Comparison of ENCODE assay signal across 7 mouse cellular contexts in the genomic region with DNA sequence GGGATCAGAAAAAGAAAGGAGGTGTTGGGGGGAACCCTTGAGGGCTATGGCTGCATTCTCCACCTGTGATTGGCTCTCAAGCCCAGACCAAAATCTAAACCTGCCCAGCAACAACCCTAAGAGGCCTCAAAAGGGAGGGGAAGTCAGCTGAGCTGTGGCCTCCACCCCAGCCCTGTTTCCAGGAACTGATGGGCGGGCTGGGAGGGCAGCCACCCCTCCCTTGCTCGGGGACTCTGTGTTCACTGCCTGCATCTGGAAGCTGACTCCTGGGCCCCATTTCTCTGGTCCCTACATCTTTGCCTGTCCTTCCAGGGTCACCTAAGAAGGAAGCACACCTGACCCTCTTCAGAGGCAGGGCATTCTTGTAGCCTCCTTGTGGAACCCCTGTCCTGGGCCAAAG. TPM values are rescaled to one million over a fixed set of nuclear protein-coding genes. Genes with fewer than 3 reads are reported as not detected.
DNase-seq lines count a peak whose midpoint lies in the region; ATAC-seq and TF ChIP-seq lines count a peak whose summit lies in the region.

No protein-coding gene starts in this region.

- no peak for TF ChIP-seq CTCF in liver, embryonic 14.5 days (IDR thresholded peaks at IDR 0.05; ENCODE audit: low read depth)
- no peak for TF ChIP-seq CTCF in small intestine, adult 2 months (IDR thresholded peaks at IDR 0.05; ENCODE audit: extremely low read depth, insufficient read length, insufficient replicate concordance, low read depth, low read length)

- no peaks in the 10 kb centered on the region for H3K9me3 ChIP-seq in hindbrain, embryonic 16.5 days (ENCODE audit: control insufficient read depth, low read length)
- no peaks in the 10 kb centered on the region for H3K9me3 ChIP-seq in liver, embryonic 14.5 days (ENCODE audit: control insufficient read depth, low read length)

- TF ChIP-seq POLR2A in small intestine, adult 2 months (IDR thresholded peaks at IDR 0.05; ENCODE audit: low read depth, low read length) = peak; percentile 38; the same call in 1 of the 2 replicates

- WGBS in hindbrain, embryonic 16.5 days = 41% methylated on average over 2 of the region's 2 CpGs
- 0% methylated on average over 2 of the region's 2 CpGs for WGBS in liver, embryonic 14.5 days (ENCODE audit: insufficient replicate concordance)
- 0% methylated on average over 2 of the region's 2 CpGs for WGBS in small intestine, adult 2 months

- ATAC-seq in hindbrain, embryonic 16.5 days = peak; percentile 37; the same call in 1 of the 2 replicates
- peak; percentile 92 for ATAC-seq in liver, embryonic 14.5 days (ENCODE audit: insufficient read depth)

- TF ChIP-seq EP300 in liver, embryonic 14.5 days (IDR thresholded peaks at IDR 0.05; ENCODE audit: low read depth) = peak; percentile 70

- peak; percentile 97 for DNase-seq in ES-CJ7 (ENCODE audit: low read depth, low spot score)
- DNase-seq in adrenal gland, adult 2 months = peak; percentile 88
- DNase-seq in gastrocnemius, adult 18-20 months (ENCODE audit: low spot score) = peak; percentile 87
- peak; percentile 94 to 96 (median 95) for DNase-seq in liver, embryonic 14.5 days (ENCODE audit: low read depth in 3 of 3, low spot score in 3 of 3)
- DNase-seq in cerebellum, postnatal 10 days = no peak

- no peak overlapping the region for H3K4me2 ChIP-seq in hindbrain, embryonic 16.5 days (ENCODE audit: low read length)
- peak overlapping the region; percentile 73 for H3K4me2 ChIP-seq in liver, embryonic 14.5 days (ENCODE audit: low read depth)

- H3K4me1 ChIP-seq in hindbrain, embryonic 16.5 days (ENCODE audit: control insufficient read depth, insufficient read depth, low read depth, low read length) = peaks cover 9% of the 10 kb centered on the region
- H3K4me1 ChIP-seq in liver, embryonic 14.5 days (replicated peaks; ENCODE audit: control insufficient read depth in 2 of 2, insufficient read depth in 2 of 2, low read length in 1 of 2) = peaks cover 41 to 53% of the 10 kb centered on the region in 2 experiments
- H3K4me1 ChIP-seq in small intestine, adult 2 months (ENCODE audit: control insufficient read depth, insufficient read depth, insufficient read length, low read length) = peaks cover 53% of the 10 kb centered on the region

- H3K9ac ChIP-seq in hindbrain, embryonic 16.5 days (ENCODE audit: low read depth, low read length) = no peak overlapping the region
- H3K9ac ChIP-seq in liver, embryonic 14.5 days (replicated peaks) = peak overlapping the region; percentile 94

- H3K4me3 ChIP-seq in hindbrain, embryonic 16.5 days (ENCODE audit: low read length) = no peak overlapping the region
- H3K4me3 ChIP-seq in liver, embryonic 14.5 days (ENCODE audit: insufficient read depth in 1 of 2, low read depth in 2 of 2, low read length in 2 of 2) = peak overlapping the region; percentile 42 to 49
- no peak overlapping the region for H3K4me3 ChIP-seq in small intestine, adult 2 months (ENCODE audit: low read depth, low read length)

- H3K27me3 ChIP-seq in hindbrain, embryonic 16.5 days (replicated peaks; ENCODE audit: control insufficient read depth, insufficient read depth, low read length) = no peaks in the 10 kb centered on the region
- H3K27me3 ChIP-seq in liver, embryonic 14.5 days (ENCODE audit: control insufficient read depth, insufficient read depth, low read length) = no peaks in the 10 kb centered on the region
- no peaks in the 10 kb centered on the region for H3K27me3 ChIP-seq in small intestine, adult 2 months (ENCODE audit: control insufficient read depth, insufficient read depth, low read length)

- no peak overlapping the region; the same call in 1 of the 2 replicates for H3K27ac ChIP-seq in hindbrain, embryonic 16.5 days (ENCODE audit: low read depth, low read length)
- H3K27ac ChIP-seq in liver, embryonic 14.5 days = peak overlapping the region; percentile 99
- peak overlapping the region; percentile 100 for H3K27ac ChIP-seq in small intestine, adult 2 months (ENCODE audit: insufficient read depth, low read depth, low read length)

- H3K36me3 ChIP-seq in hindbrain, embryonic 16.5 days (ENCODE audit: control insufficient read depth, insufficient read depth, low read length) = peaks cover 5% of the 10 kb centered on the region
- H3K36me3 ChIP-seq in liver, embryonic 14.5 days (replicated peaks; ENCODE audit: control insufficient read depth, insufficient read depth, low read depth) = peaks cover 7% of the 10 kb centered on the region; the same call in 1 of the 2 replicates
- H3K36me3 ChIP-seq in small intestine, adult 2 months (ENCODE audit: control insufficient read depth, insufficient read depth, low read length) = no peaks in the 10 kb centered on the region

RNA-seq across cellular contexts. Expression of a gene that starts 13.5 kb away (rescaled TPM):
- 1 to 10 TPM; 6.0 to 8.8 TPM for total RNA-seq in adrenal gland, adult 2 months (2021)
- polyA plus RNA-seq in adrenal gland, adult 2 months (2012; rRNA removed) = 11.0 and 17.4 TPM in 2 replicates
- 10 to 100 TPM; 25.9 to 30.8 TPM for total RNA-seq in gastrocnemius, adult 18-20 months (2021)
- polyA plus RNA-seq in hindbrain, embryonic 16.5 days (2015; fragmentation: Nextera tagmentation; extraction: Ambion mirVana) = 1.4 and 2.4 TPM in 2 replicates
- 0.12 and 0.43 TPM in 2 replicates for polyA plus RNA-seq in liver, embryonic 14.5 days (2012; rRNA removed)
- 0.17 and 0.47 TPM in 2 replicates for polyA plus RNA-seq in liver, embryonic 14.5 days (2014; fragmentation: Nextera tagmentation; extraction: Ambion mirVana)
- polyA plus RNA-seq in small intestine, adult 2 months (2012; rRNA removed) = 6.4 and 8.2 TPM in 2 replicates

RNA-seq across cellular contexts. Expression of a gene that starts 15.6 kb away (rescaled TPM):
- total RNA-seq in adrenal gland, adult 2 months (2021) = 100 to 1,000 TPM; 152 to 159 TPM
- polyA plus RNA-seq in adrenal gland, adult 2 months (2012; rRNA removed) = 272 and 291 TPM in 2 replicates
- 10 to 100 TPM; 96.0 to 99.4 TPM for total RNA-seq in gastrocnemius, adult 18-20 months (2021)
- 20.2 and 39.4 TPM in 2 replicates for polyA plus RNA-seq in hindbrain, embryonic 16.5 days (2015; fragmentation: Nextera tagmentation; extraction: Ambion mirVana)
- polyA plus RNA-seq in liver, embryonic 14.5 days (2012; rRNA removed) = 26.6 and 34.6 TPM in 2 replicates
- 39.2 and 45.0 TPM in 2 replicates for polyA plus RNA-seq in liver, embryonic 14.5 days (2014; fragmentation: Nextera tagmentation; extraction: Ambion mirVana)
- polyA plus RNA-seq in small intestine, adult 2 months (2012; rRNA removed) = 119 and 327 TPM in 2 replicates

RNA-seq across cellular contexts. Expression of a gene that starts 49.4 kb away (rescaled TPM):
- 100 to 1,000 TPM in 1 of 2 experiments, 10 to 100 TPM in 1; 82.5 to 104 TPM for total RNA-seq in adrenal gland, adult 2 months (2021)
- polyA plus RNA-seq in adrenal gland, adult 2 months (2012; rRNA removed) = 7.2 and 9.0 TPM in 2 replicates
- total RNA-seq in gastrocnemius, adult 18-20 months (2021) = 100 to 1,000 TPM in 1 of 2 experiments, 10 to 100 TPM in 1; 95.9 to 106 TPM
- polyA plus RNA-seq in hindbrain, embryonic 16.5 days (2015; fragmentation: Nextera tagmentation; extraction: Ambion mirVana) = 109 and 118 TPM in 2 replicates
- polyA plus RNA-seq in liver, embryonic 14.5 days (2012; rRNA removed) = 10.2 and 14.9 TPM in 2 replicates
- 26.8 and 27.1 TPM in 2 replicates for polyA plus RNA-seq in liver, embryonic 14.5 days (2014; fragmentation: Nextera tagmentation; extraction: Ambion mirVana)
- 5.2 and 10.1 TPM in 2 replicates for polyA plus RNA-seq in small intestine, adult 2 months (2012; rRNA removed)

Comparison
In these comparisons a context has a peak if more than half of its experiments do, and no peak if none do; other contexts are left out.
1. DNase-seq: peak in ES-CJ7 (single experiment), adrenal gland, adult 2 months (single experiment), gastrocnemius, adult 18-20 months (single experiment) and liver, embryonic 14.5 days (3 of 3); none in cerebellum, postnatal 10 days (0 of 2).
2. H3K4me3 ChIP-seq: peak in liver, embryonic 14.5 days (2 of 2); none in hindbrain, embryonic 16.5 days (single experiment) and small intestine, adult 2 months (single experiment).